Mouse (Mus musculus) intestine, embryonic 14.5 days (tissue): Measurements from ENCODE around the gene Dnm2. TPM values are rescaled to one million over a fixed set of nuclear protein-coding genes. Genes with fewer than 3 reads are reported as not detected.
A peak's percentile ranks its signal among the peaks of the same experiment; 100 is the strongest.

Source experiments
- ATAC-seq: fragments of 200-750 bp; cut with Nextera tagmentation; replicated peaks from 2 replicates; pipeline ENCODE4 v1.8.0; 2017; ENCODE audit warnings: low read depth, moderate number of reproducible peaks, moderate TSS enrichment, moderate library complexity; ENCODE audit not compliant: low FRiP score, low TSS enrichment
- DNase-seq: peaks from one replicate; pipeline ENCODE4 v3.0.0-alpha.2; 2018; ENCODE audit warnings: low spot score
- H3K27ac ChIP-seq: fragments of 300-500 bp; sonication (generic); 2 replicates; pipeline ENCODE4 v1.5.1; 2014; ENCODE audit warnings: low read depth, mild to moderate bottlenecking, control low read depth
- H3K27me3 ChIP-seq: fragments of 300-500 bp; sonication (generic); replicated peaks from 2 replicates; pipeline ENCODE4 v1.6.1; 2014; ENCODE audit warnings: low read length, control low read depth; ENCODE audit not compliant: control insufficient read depth, insufficient read depth
- H3K36me3 ChIP-seq: fragments of 300-500 bp; sonication (generic); 2 replicates; pipeline ENCODE4 v1.6.1; 2014; ENCODE audit warnings: low read length, control low read depth; ENCODE audit not compliant: control insufficient read depth, insufficient read depth
- H3K4me1 ChIP-seq: fragments of 300-500 bp; sonication (generic); replicated peaks from 2 replicates; pipeline ENCODE4 v1.6.1; 2014; ENCODE audit warnings: low read length, control low read depth, mixed read lengths; ENCODE audit not compliant: control insufficient read depth, insufficient read depth
- H3K4me2 ChIP-seq: fragments of 300-500 bp; sonication (generic); 2 replicates; pipeline ENCODE4 v1.6.1; 2014; ENCODE audit warnings: low read length
- H3K4me3 ChIP-seq: fragments of 300-500 bp; sonication (generic); 2 replicates; pipeline ENCODE4 v1.5.1; 2014; ENCODE audit warnings: low read depth, low read length, control low read depth, mixed read lengths
- H3K9ac ChIP-seq: fragments of 300-500 bp; sonication (generic); 2 replicates; pipeline ENCODE4 v1.6.1; 2014; ENCODE audit warnings: mild to moderate bottlenecking, low read length
- H3K9me3 ChIP-seq: fragments of 300-500 bp; sonication (generic); 2 replicates; pipeline ENCODE4 v1.6.1; 2016; ENCODE audit warnings: low read length, control low read depth; ENCODE audit not compliant: control insufficient read depth
- WGBS: fragments of 180-500 bp; shearing (Covaris S2); extraction: QIAGEN DNeasy Blood & Tissue Kit; methylation state at CpG from one replicate; pipeline ENCODE4 v1.1.7; 2014; 5-methylcytosine and 5-hydroxymethylcytosine counted together
- polyA plus RNA-seq: library from polyadenylated mRNA; unstranded; fragments of >200 nt; fragmentation: Nextera tagmentation; extraction: Ambion mirVana; gene quantifications from 2 replicates; pipeline ENCODE4 v1.2.1, GENCODE M21; 2014

Dnm2 gene
- polyA plus RNA-seq, 1 experiment from 2014 or later: 67.3 TPM

DNA sequence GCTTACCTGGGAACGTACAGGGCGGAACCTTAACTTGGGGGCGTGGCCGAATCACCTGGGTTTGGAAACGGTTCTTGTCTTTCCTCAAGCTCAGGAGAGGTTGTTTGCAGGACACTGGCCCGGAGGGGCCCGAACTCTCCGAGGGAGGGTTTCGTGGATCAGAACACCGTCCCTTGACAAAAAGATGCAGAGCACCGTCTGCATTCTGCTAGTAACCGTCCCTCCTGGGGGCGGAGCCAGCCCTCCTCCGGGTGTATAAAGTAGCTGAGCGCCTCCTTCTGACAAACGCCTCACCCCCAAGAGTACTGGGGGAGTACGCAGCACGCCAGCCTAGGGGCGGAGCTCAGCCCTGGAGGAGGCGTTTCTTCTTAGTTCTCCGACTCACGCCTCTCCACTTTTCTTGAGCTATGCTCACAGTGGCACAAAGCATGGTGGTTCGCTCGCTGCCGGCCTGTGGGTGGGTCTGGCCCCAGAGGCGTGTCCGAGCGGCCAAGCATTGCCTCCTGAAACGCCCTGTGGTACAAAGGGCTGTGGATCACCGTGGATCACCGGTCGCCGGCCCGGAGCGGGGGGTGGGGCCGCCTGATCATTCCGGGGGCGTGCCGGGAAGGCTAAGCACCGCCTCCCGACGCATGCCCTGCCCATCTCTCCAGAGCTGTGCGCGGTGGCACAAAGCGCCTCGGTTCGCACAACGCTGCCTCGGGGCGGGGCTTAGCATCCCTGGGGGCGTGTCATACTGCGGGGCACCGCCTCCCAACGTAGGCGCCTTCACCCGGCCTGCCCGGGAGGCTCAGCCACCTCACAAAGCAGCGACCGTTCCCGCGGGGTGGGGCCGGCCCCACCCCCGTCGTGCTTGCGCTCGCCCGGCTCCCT lies 121.4 kb downstream of the Dnm2 start:
- peak overlapping the region; percentile 84 for H3K4me2 ChIP-seq
- ATAC-seq (peak; percentile 92), DNase-seq (peak; percentile 100)
- peak overlapping the region; percentile 60 for H3K9ac ChIP-seq
- under 1% methylated on average over 61 of the region's 67 CpGs for WGBS
- peaks cover 10% of the 10 kb centered on the region for H3K36me3 ChIP-seq
- peaks cover 18% of the 10 kb centered on the region for H3K4me1 ChIP-seq
- peak overlapping the region; percentile 98 for H3K27ac ChIP-seq
- peak overlapping the region; percentile 73 for H3K4me3 ChIP-seq
- no peaks in the 10 kb centered on the region for H3K27me3 ChIP-seq
- no peaks in the 10 kb centered on the region for H3K9me3 ChIP-seq

DNA sequence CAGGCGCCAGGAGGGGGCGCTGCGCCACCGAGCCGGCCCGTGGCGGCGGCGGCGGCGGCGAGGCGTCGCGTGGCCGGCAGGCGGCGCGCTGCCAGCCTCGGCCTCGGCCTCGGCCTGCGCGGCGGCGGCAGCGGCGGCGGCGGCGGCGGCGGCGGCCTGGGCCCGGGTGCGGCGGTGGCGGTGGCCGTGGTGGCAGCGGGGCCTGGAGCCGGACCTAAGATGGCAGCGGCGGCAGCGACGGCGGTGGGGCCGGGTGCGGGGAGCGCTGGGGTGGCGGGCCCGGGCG lies 122.0 kb downstream of the Dnm2 start, which contains the start of gene Carm1:
Gene Carm1, plus strand, starts transcription at position 106 of the 286 bp plus-strand sequence.
- Histone ChIP-seq H3K27me3 (no peaks in the 10 kb centered on the region), H3K36me3 (peaks cover 14% of the 10 kb centered on the region), H3K9ac (peak within 1 kb of the TSS; percentile 97), H3K4me3 (peak within 1 kb of the TSS; percentile 73), H3K9me3 (no peaks in the 10 kb centered on the region), H3K4me2 (peak within 1 kb of the TSS; percentile 84), H3K27ac (peak within 1 kb of the TSS; percentile 98), H3K4me1 (peaks cover 18% of the 10 kb centered on the region)
- WGBS: 2% methylated on average over 20 of the region's 52 CpGs
- no peak for DNase-seq
- ATAC-seq: no peak

- ATAC-seq (peak; percentile 29), DNase-seq (peak; percentile 75)
- peak overlapping the region; percentile 73 for H3K4me3 ChIP-seq
- H3K27ac ChIP-seq: peak overlapping the region; percentile 98
- no peaks in the 10 kb centered on the region for H3K9me3 ChIP-seq
- WGBS: under 1% methylated on average over 63 of the region's 66 CpGs
- peaks cover 18% of the 10 kb centered on the region for H3K4me1 ChIP-seq
- H3K4me2 ChIP-seq: peak overlapping the region; percentile 84
- peaks cover 18% of the 10 kb centered on the region for H3K36me3 ChIP-seq
- H3K27me3 ChIP-seq: no peaks in the 10 kb centered on the region
- peak overlapping the region; percentile 97 for H3K9ac ChIP-seq
These were observed 122.6 kb downstream of the Dnm2 start for GRCm38 (mm10) chr9:21547075-21547941.

DNA sequence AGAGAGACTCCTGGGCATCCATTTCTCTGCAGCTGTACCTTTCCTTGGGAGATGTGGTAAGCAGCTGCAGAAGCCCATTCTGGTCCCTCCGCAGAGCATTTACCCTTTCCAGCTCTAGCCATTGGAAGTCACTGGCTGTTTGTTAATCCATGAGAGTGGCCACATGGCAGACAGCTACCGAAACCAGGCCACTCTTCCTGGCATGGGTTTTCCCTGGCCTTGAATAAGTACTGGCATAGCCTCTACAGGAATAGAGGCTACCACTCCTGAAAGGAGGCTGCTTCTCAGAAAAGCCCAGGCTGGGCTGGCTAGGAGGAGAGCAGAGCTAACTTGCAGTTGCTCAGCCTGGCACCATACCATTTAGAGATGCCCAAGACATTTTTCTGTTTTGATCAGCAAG lies 126.3 kb downstream of the Dnm2 start:
- no peaks in the 10 kb centered on the region for H3K27me3 ChIP-seq
- peaks cover 12% of the 10 kb centered on the region for H3K4me1 ChIP-seq
- no peaks in the 10 kb centered on the region for H3K9me3 ChIP-seq

GRCm38 (mm10) chr9:21553607-21554273 lies 129.0 kb downstream of the Dnm2 start:
- Histone ChIP-seq H3K4me1 (peaks cover 7% of the 10 kb centered on the region), H3K27me3 (no peaks in the 10 kb centered on the region), H3K36me3 (peaks cover 38% of the 10 kb centered on the region), H3K4me3 (no peak overlapping the region), H3K4me2 (no peak overlapping the region), H3K9me3 (no peaks in the 10 kb centered on the region), H3K27ac (no peak overlapping the region), H3K9ac (no peak overlapping the region)
- DNase-seq (no peak), ATAC-seq (no peak)
- WGBS: 81% methylated on average over 6 of the region's 6 CpGs

More for the DNA sequence above, 126.3 kb downstream of the Dnm2 start:
- Histone ChIP-seq H3K4me2 (no peak overlapping the region), H3K4me3 (no peak overlapping the region), H3K27ac (no peak overlapping the region), H3K9ac (no peak overlapping the region), H3K36me3 (peaks cover 31% of the 10 kb centered on the region)
- ATAC-seq (no peak), DNase-seq (no peak)
- 91% methylated on average over 2 of the region's 2 CpGs for WGBS

- no peak overlapping the region for H3K27ac ChIP-seq
- peaks cover 43% of the 10 kb centered on the region for H3K36me3 ChIP-seq
- H3K4me3 ChIP-seq: no peak overlapping the region
- WGBS: 81% methylated on average over 6 of the region's 6 CpGs
- DNase-seq (no peak), ATAC-seq (no peak)
- H3K4me2 ChIP-seq: no peak overlapping the region
- H3K4me1 ChIP-seq: peaks cover 4% of the 10 kb centered on the region; the same call in 1 of the 2 replicates
- no peak overlapping the region for H3K9ac ChIP-seq
- no peaks in the 10 kb centered on the region for H3K9me3 ChIP-seq
- no peaks in the 10 kb centered on the region for H3K27me3 ChIP-seq
These were observed 130.6 kb downstream of the Dnm2 start for GRCm38 (mm10) chr9:21555198-21555742.

DNA sequence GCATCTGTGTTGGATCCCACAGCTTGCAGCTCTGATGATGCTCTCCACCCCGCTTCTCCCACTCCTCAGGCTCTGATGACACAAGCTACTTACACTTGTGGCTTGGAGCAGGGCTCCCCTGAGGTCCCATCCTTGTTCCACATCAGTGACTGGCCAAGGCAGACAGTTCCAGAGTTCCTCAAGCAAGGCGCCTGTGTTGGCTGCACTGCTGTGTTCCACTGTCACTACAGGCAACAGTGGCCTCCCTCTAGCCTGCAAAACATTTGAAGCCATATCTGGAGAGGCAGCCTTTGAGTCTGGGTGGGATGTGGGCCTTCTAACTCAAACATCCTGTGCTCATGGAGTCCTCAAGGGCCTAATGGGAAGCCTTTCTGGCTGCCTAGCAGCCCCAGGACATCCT lies 132.3 kb downstream of the Dnm2 start:
- WGBS: 92% methylated on average over 2 of the region's 2 CpGs
- DNase-seq (no peak), ATAC-seq (no peak)

More for the DNA sequence above, 132.3 kb downstream of the Dnm2 start:
- Histone ChIP-seq H3K4me1 (peaks cover 4% of the 10 kb centered on the region; the same call in 1 of the 2 replicates), H3K27me3 (no peaks in the 10 kb centered on the region), H3K36me3 (peaks cover 43% of the 10 kb centered on the region), H3K27ac (no peak overlapping the region), H3K9ac (no peak overlapping the region), H3K4me2 (no peak overlapping the region), H3K9me3 (no peaks in the 10 kb centered on the region), H3K4me3 (no peak overlapping the region)
